Mouse (Mus musculus) myocyte (in vitro differentiated cells): ENCODE measurements around the gene Acbd4. TPM values are rescaled to one million over a fixed set of nuclear protein-coding genes. Genes with fewer than 3 reads are reported as not detected.

ENCODE experiments used
- H3K27me3 ChIP-seq: one replicate; pipeline ENCODE4 v1.6.1; 2011; ENCODE audit not compliant: control insufficient read depth, insufficient read depth, insufficient read length
- H3K36me3 ChIP-seq: one replicate; pipeline ENCODE4 v1.6.1; 2011; ENCODE audit not compliant: control insufficient read depth, insufficient read depth
- H3K4me2 ChIP-seq: one replicate; pipeline ENCODE4 v1.6.1; 2011; ENCODE audit warnings: low read depth, control low read depth
- H3K4me3 ChIP-seq: one replicate; pipeline ENCODE4 v1.5.1; 2011; ENCODE audit warnings: mild to moderate bottlenecking, control low read depth, moderate library complexity
- H3K79me2 ChIP-seq: one replicate; pipeline ENCODE4 v1.6.1; 2011; ENCODE audit not compliant: control insufficient read depth, insufficient read depth
- H3ac ChIP-seq: one replicate; pipeline ENCODE4 v1.6.1; 2011; ENCODE audit not compliant: control insufficient read depth, insufficient read length
- CEBPB ChIP-seq: IDR thresholded peaks from 2 replicates; pipeline ENCODE4 v1.6.1; 2011; ENCODE audit warnings: mild to moderate bottlenecking, moderate library complexity; ENCODE audit not compliant: poor library complexity, insufficient read depth, severe bottlenecking
- E2F4 ChIP-seq: IDR thresholded peaks from one replicate; pipeline ENCODE4 v1.6.1; 2011; ENCODE audit warnings: mild to moderate bottlenecking, control low read depth, moderate library complexity; ENCODE audit not compliant: insufficient read depth
- MAX ChIP-seq: IDR thresholded peaks from one replicate; pipeline ENCODE4 v1.6.1; 2011; ENCODE audit warnings: low read depth, mild to moderate bottlenecking, control low read depth
- MYOD1 ChIP-seq, 3 experiments: IDR thresholded peaks; one replicate each; pipeline ENCODE4 v1.6.1; 2011; ENCODE audit warnings: control low read depth in 2 of 3, low read depth in 2 of 3, mild to moderate bottlenecking in 2 of 3, moderate library complexity in 1 of 3; ENCODE audit not compliant: insufficient read length in 2 of 3, control insufficient read depth in 1 of 3
- MYOG ChIP-seq, 3 experiments: IDR thresholded peaks; one replicate each; pipeline ENCODE4 v1.6.1; 2011; ENCODE audit warnings: control low read depth in 2 of 3, low read depth in 2 of 3, mild to moderate bottlenecking in 2 of 3; ENCODE audit not compliant: insufficient read length in 2 of 3, control insufficient read depth in 1 of 3, insufficient read depth in 1 of 3
- POLR2A ChIP-seq: IDR thresholded peaks from one replicate; pipeline ENCODE4 v1.6.1; 2011; ENCODE audit warnings: low read depth, mild to moderate bottlenecking, control low read depth, moderate library complexity; ENCODE audit not compliant: insufficient read length
- POLR2AphosphoS2 ChIP-seq: IDR thresholded peaks from one replicate; pipeline ENCODE4 v1.6.1; 2011; ENCODE audit warnings: low read depth, control low read depth; ENCODE audit not compliant: insufficient read length
- REST ChIP-seq: IDR thresholded peaks from one replicate; pipeline ENCODE4 v1.6.1; 2011; ENCODE audit warnings: mild to moderate bottlenecking, control low read depth, moderate library complexity; ENCODE audit not compliant: insufficient read depth, insufficient read length
- SRF ChIP-seq: IDR thresholded peaks from one replicate; pipeline ENCODE4 v1.6.1; 2011; ENCODE audit warnings: low read depth; ENCODE audit not compliant: control insufficient read depth, insufficient read length
- TCF12 ChIP-seq: IDR thresholded peaks from one replicate; pipeline ENCODE4 v1.6.1; 2011; ENCODE audit warnings: mild to moderate bottlenecking, control low read depth; ENCODE audit not compliant: poor library complexity, insufficient read depth, severe bottlenecking
- TCF3 ChIP-seq: IDR thresholded peaks from one replicate; pipeline ENCODE4 v1.6.1; 2011; ENCODE audit warnings: low read depth, control low read depth; ENCODE audit not compliant: insufficient read length
- USF1 ChIP-seq: IDR thresholded peaks from one replicate; pipeline ENCODE4 v1.6.1; 2011; ENCODE audit warnings: low read depth, mild to moderate bottlenecking, control low read depth, moderate library complexity
- polyA plus RNA-seq: library from polyadenylated mRNA; unstranded; fragments of >200 nt; fragmentation: generic; extraction: Trizol; gene quantifications from one replicate; pipeline ENCODE4 v1.2.1, GENCODE M21; 2012; ENCODE audit warnings: missing spikeins

Acbd4 gene
- polyA plus RNA-seq, 1 experiment = 55.2 TPM

DNA sequence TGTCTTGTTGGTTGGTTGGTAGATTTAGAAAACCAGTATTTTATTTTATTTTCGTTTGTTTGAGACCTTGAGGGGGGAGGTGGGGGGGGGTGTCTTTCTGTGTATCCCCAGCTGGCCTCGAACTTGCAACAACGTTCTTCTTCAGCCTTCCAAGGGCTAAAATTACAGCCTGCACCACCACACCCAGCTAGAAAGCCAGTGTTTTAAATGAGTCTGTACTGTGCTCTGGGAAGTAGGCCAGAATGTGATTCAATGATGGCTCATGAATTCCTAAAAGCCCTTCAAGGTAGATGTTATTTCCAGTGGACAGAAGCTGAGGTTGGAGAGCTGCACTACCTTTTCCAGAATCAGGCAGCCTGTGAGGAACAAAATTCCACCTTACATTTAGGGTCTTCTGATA, 32.7 kb downstream of the Acbd4 start:
- Histone ChIP-seq H3K4me2 (peak overlapping the region; percentile 86), H3ac (no peak overlapping the region), H3K4me3 (peak overlapping the region; percentile 81), H3K27me3 (no peaks in the 10 kb centered on the region), H3K79me2 (peaks cover 24% of the 10 kb centered on the region), H3K36me3 (peaks cover under 1% of the 10 kb centered on the region)
- TF ChIP-seq MAX (no peak), REST (no peak), POLR2AphosphoS2 (no peak), USF1 (no peak), CEBPB (no peak), POLR2A (no peak), TCF12 (no peak), E2F4 (no peak), SRF (no peak), MYOD1 (IDR thresholded peaks at IDR 0.05; ENCODE audit: control insufficient read depth in 1 of 3, insufficient read length in 2 of 3, low read depth in 2 of 3) (no peak), MYOG (IDR thresholded peaks at IDR 0.05; ENCODE audit: control insufficient read depth in 1 of 3, insufficient read depth in 1 of 3, insufficient read length in 2 of 3, low read depth in 2 of 3) (no peak), TCF3 (no peak)

DNA sequence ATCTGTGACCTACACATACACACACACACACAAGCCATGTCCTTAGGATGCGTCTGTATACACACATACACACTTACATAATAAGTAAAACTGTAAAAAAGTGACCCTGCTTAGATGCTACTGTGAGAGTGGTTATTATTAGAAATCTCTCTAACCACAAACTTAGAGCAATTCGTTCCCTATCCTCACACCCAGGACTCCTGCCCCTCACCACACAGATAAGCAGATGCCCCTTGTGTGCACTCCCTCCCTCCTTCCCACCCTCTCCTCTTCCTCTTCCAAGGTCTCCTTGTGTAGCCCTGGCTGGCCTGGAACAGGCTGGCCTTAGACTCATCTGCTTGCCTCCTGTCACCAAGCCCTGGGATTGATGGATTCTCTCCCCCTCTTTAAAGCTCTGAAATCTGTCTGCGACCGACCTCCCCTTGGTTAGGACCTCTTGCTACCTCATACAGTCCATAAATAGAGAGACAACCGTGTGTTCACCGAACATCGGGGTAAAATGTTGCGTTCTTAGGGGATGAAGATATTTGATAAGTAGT, 34.6 kb downstream of the Acbd4 start:
- no peak overlapping the region for H3K4me2 ChIP-seq
- H3K79me2 ChIP-seq = peaks cover 10% of the 10 kb centered on the region
- H3K27me3 ChIP-seq = no peaks in the 10 kb centered on the region
- H3K36me3 ChIP-seq = peaks cover 5% of the 10 kb centered on the region
- H3ac ChIP-seq = no peak overlapping the region
- no peak overlapping the region for H3K4me3 ChIP-seq
- TF ChIP-seq MYOG (IDR thresholded peaks at IDR 0.05; ENCODE audit: control insufficient read depth in 1 of 3, insufficient read depth in 1 of 3, insufficient read length in 2 of 3, low read depth in 2 of 3) = no peak
- no peak for TF ChIP-seq POLR2A
- no peak for TF ChIP-seq MAX
- TF ChIP-seq TCF3 = no peak
- TF ChIP-seq REST = no peak
- no peak for TF ChIP-seq CEBPB
- TF ChIP-seq TCF12 = no peak
- no peak for TF ChIP-seq MYOD1 (IDR thresholded peaks at IDR 0.05; ENCODE audit: control insufficient read depth in 1 of 3, insufficient read length in 2 of 3, low read depth in 2 of 3)
- TF ChIP-seq POLR2AphosphoS2 = no peak
- no peak for TF ChIP-seq SRF

DNA sequence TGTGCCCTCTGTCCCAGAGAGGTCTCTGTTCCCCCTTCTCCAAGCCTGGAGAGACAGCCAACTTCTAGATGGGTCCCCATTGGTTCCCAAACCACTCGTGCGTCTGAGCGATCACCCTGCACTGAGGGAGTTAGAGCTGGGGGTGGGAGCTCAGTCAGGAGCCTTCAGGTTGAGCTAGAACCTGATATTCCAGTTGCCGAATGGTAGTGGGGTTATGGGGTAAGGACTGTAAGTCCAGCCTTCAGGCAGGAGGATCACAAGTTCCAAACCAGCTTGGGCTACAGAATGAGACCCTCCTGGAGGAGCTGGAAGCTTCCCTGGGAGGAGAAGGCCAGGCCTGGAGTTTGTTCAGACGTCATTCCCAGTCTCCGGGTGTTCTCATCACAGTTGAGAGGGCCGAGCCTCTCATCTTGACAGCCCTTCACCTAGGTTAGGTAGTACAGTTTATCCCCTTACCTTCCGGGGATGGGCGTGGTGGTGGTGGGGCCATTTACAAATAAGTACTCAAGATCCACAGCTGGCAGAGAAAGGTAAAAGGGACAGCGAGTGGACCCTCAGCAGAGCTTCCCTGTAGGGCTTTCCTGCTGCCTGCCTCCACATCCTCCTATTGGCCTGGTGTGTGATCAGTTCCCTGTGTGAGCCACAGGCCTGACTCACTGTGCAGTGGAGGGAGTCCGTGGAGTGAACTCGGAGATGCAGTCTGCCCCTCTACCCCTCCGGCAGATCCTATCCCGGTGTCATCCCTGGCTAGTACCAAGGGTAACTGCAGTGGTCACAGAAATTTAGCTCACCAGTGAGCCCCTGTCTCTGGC, 38.7 kb downstream of the Acbd4 start:
- TF ChIP-seq MAX (no peak), USF1 (no peak), POLR2AphosphoS2 (no peak), MYOD1 (IDR thresholded peaks at IDR 0.05; ENCODE audit: control insufficient read depth in 1 of 3, insufficient read length in 2 of 3, low read depth in 2 of 3) (no peak)
- Histone ChIP-seq H3K27me3 (no peaks in the 10 kb centered on the region), H3K36me3 (peaks cover 5% of the 10 kb centered on the region), H3K4me3 (no peak overlapping the region), H3K79me2 (no peaks in the 10 kb centered on the region), H3K4me2 (no peak overlapping the region), H3ac (no peak overlapping the region)

DNA sequence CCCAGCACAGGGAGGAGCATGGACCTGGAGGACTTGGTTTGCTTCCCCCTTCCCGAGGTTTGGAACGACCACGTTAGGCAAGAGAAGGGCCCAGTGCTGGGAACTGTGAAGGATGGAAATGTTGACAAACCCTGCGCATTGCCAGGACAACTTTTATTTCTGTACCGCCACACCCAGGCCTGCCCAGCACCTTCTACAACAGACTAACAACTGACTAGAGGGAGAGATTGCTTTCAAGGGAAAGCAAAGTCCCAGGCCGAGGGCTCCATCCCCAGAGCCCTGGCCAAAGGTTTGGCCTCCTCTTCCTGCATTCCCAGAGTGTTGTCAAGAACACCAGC, 39.2 kb downstream of the Acbd4 start:
- no peak overlapping the region for H3K4me3 ChIP-seq

More for the DNA sequence above, 39.2 kb downstream of the Acbd4 start:
- Histone ChIP-seq H3K79me2 (no peaks in the 10 kb centered on the region), H3K36me3 (peaks cover 5% of the 10 kb centered on the region), H3ac (no peak overlapping the region), H3K27me3 (no peaks in the 10 kb centered on the region), H3K4me2 (no peak overlapping the region)
- no peak for TF ChIP-seq SRF
- no peak for TF ChIP-seq CEBPB
- TF ChIP-seq E2F4 = no peak
- no peak for TF ChIP-seq USF1
- no peak for TF ChIP-seq REST
- no peak for TF ChIP-seq TCF3
- TF ChIP-seq TCF12 = no peak
- no peak for TF ChIP-seq MYOD1 (IDR thresholded peaks at IDR 0.05; ENCODE audit: control insufficient read depth in 1 of 3, insufficient read length in 2 of 3, low read depth in 2 of 3)
- no peak for TF ChIP-seq POLR2AphosphoS2
- TF ChIP-seq MAX = no peak
